Mouse (Mus musculus) adrenal gland, adult 18-20 months (tissue): ENCODE data around the gene Gm49340. TPM values are rescaled to one million over a fixed set of nuclear protein-coding genes. Genes with fewer than 3 reads are reported as not detected.

Experiments used
- total RNA-seq, 2 experiments: library from RNA; stranded (reverse); gene quantifications; 1 replicate in 1 of 2; 2 replicates in 1 of 2; pipeline ENCODE4 v1.2.3; 2021

The Gm49340 gene
- total RNA-seq, 2 experiments from 2014 or later: not detected

Other genes with a start within 250 kb of the Gm49340 start
- gene Itgae, start 239.2 kb upstream of the Gm49340 start, total RNA-seq: 1 to 10 TPM in 1 of 2 experiments, under 1 TPM in 1; 0.33 to 1.1 TPM
- gene Haspin, start 191.4 kb upstream of the Gm49340 start, total RNA-seq: under 1 TPM; 0.13 to 0.46 TPM
- 10 to 100 TPM in 1 of 2 experiments, 1 to 10 TPM in 1; 4.6 to 19.3 TPM for gene P2rx5, start 169.3 kb upstream of the Gm49340 start, total RNA-seq
- gene Emc6, start 152.7 kb upstream of the Gm49340 start, total RNA-seq: 10 to 100 TPM; 77.7 to 94.3 TPM
- 10 to 100 TPM; 70.0 to 91.8 TPM for gene Tax1bp3, start 152.7 kb upstream of the Gm49340 start, total RNA-seq
- gene Ctns, start 130.7 kb upstream of the Gm49340 start, total RNA-seq: 10 to 100 TPM; 16.5 to 18.8 TPM
- gene Shpk, start 130.3 kb upstream of the Gm49340 start, total RNA-seq: 10 to 100 TPM in 1 of 2 experiments, 1 to 10 TPM in 1; 7.1 to 11.7 TPM
- gene Trpv1, start 95.4 kb upstream of the Gm49340 start, total RNA-seq: under 1 TPM; 0.27 to 0.80 TPM
- gene Trpv3, start 62.4 kb upstream of the Gm49340 start, total RNA-seq: under 1 TPM; 0.10 to 0.16 TPM
- gene Aspa, start 145 bp upstream of the Gm49340 start, total RNA-seq: 10 to 100 TPM in 1 of 2 experiments, 1 to 10 TPM in 1; 9.9 to 26.6 TPM
- 1 to 10 TPM in 1 of 2 experiments, under 1 TPM in 1; 0.96 to 1.0 TPM for gene Spata22, start within 50 bp of the Gm49340 start, total RNA-seq
- gene Olfr20, start 21.0 kb downstream of the Gm49340 start, total RNA-seq: not detected
- gene Olfr376, start 41.5 kb downstream of the Gm49340 start, total RNA-seq: not detected
- not detected for gene Olfr1, start 69.9 kb downstream of the Gm49340 start, total RNA-seq
- not detected for gene Olfr378, start 98.7 kb downstream of the Gm49340 start, total RNA-seq
- gene Olfr380, start 127.8 kb downstream of the Gm49340 start, total RNA-seq: not detected
- gene Olfr381, start 161.9 kb downstream of the Gm49340 start, total RNA-seq: not detected
- not detected for gene Olfr382, start 187.5 kb downstream of the Gm49340 start, total RNA-seq